Mouse (Mus musculus) thymus, adult 2 months (tissue): ENCODE measurements at regions not wholly inside any gene's neighbourhood (a gene's known extent, or its start where the extent isn't known, plus 50 kb on each side); places are given as distances from the start of the nearest gene placed in this dataset.

Experiments
- CTCF ChIP-seq: fragments of 200-500 bp; IDR thresholded peaks from 2 replicates; pipeline ENCODE4 v1.5.1; 2012; ENCODE audit warnings: mild to moderate bottlenecking, control low read depth, low read length, moderate library complexity, borderline replicate concordance; ENCODE audit not compliant: control insufficient read depth, poor library complexity, insufficient read depth; ENCODE audit errors: extremely low read depth
- POLR2A ChIP-seq: fragments of 200-500 bp; IDR thresholded peaks from 2 replicates; pipeline ENCODE4 v1.6.1; 2012; ENCODE audit warnings: mild to moderate bottlenecking, low read length, control low read depth, moderate library complexity; ENCODE audit not compliant: control insufficient read depth, poor library complexity, insufficient read depth; ENCODE audit errors: extremely low read depth

GRCm38 (mm10) chr6:37643718-37644117 lies 113.7 kb downstream of the Akr1d1 start:
- TF ChIP-seq POLR2A (no peak), CTCF (no peak)
